Mouse (Mus musculus) small intestine, adult 2 months (tissue): ENCODE measurements at regions not wholly inside any gene's neighbourhood (a gene's known extent, or its start where the extent isn't known, plus 50 kb on each side); places are given as distances from the start of the nearest gene placed in this dataset.

Experiments used
- H3K27ac ChIP-seq: fragments of 200-500 bp; 2 replicates; pipeline ENCODE4 v1.5.1; 2012; ENCODE audit warnings: low read depth, low read length, control low read depth, inconsistent platforms; ENCODE audit not compliant: insufficient read depth
- H3K27me3 ChIP-seq: fragments of 200-500 bp; 2 replicates; pipeline ENCODE4 v1.6.1; 2012; ENCODE audit warnings: mild to moderate bottlenecking, moderate library complexity, low read length, inconsistent platforms; ENCODE audit not compliant: control insufficient read depth, insufficient read depth
- H3K36me3 ChIP-seq: fragments of 200-500 bp; 2 replicates; pipeline ENCODE4 v1.6.1; 2012; ENCODE audit warnings: mild to moderate bottlenecking, low read length, control low read depth, inconsistent platforms; ENCODE audit not compliant: control insufficient read depth, insufficient read depth
- H3K4me1 ChIP-seq: fragments of 200-500 bp; 2 replicates; pipeline ENCODE4 v1.6.1; 2012; ENCODE audit warnings: low read length, inconsistent platforms, mixed read lengths; ENCODE audit not compliant: control insufficient read depth, insufficient read depth, insufficient read length
- H3K4me3 ChIP-seq: fragments of 200-500 bp; 2 replicates; pipeline ENCODE4 v1.5.1; 2012; ENCODE audit warnings: low read depth, mild to moderate bottlenecking, control low read depth, inconsistent platforms, low read length, moderate library complexity
- CTCF ChIP-seq: fragments of 200-500 bp; IDR thresholded peaks from 2 replicates; pipeline ENCODE4 v1.5.1; 2012; ENCODE audit warnings: low read depth, mild to moderate bottlenecking, control low read depth, inconsistent platforms, low read length, moderate library complexity, mixed read lengths; ENCODE audit not compliant: insufficient replicate concordance, insufficient read length; ENCODE audit errors: extremely low read depth
- POLR2A ChIP-seq: fragments of 200-500 bp; IDR thresholded peaks from 2 replicates; pipeline ENCODE4 v1.6.1; 2012; ENCODE audit warnings: low read depth, mild to moderate bottlenecking, control low read depth, inconsistent platforms, low read length, moderate library complexity
- WGBS: fragments of 180-500 bp; shearing (Covaris S2); methylation state at CpG from one replicate; pipeline ENCODE4 v1.1.7; 2018; 5-methylcytosine and 5-hydroxymethylcytosine counted together

GRCm38 (mm10) chr7:69585716-69586115 is 780.8 kb downstream of the Nr2f2 start:
- no peaks in the 10 kb centered on the region for H3K4me1 ChIP-seq
- 49% methylated on average over 6 of the region's 6 CpGs for WGBS
- H3K27me3 ChIP-seq = no peaks in the 10 kb centered on the region
- H3K27ac ChIP-seq = no peak overlapping the region
- TF ChIP-seq POLR2A (no peak), CTCF (no peak)
- no peak overlapping the region for H3K4me3 ChIP-seq
- no peaks in the 10 kb centered on the region for H3K36me3 ChIP-seq

DNA sequence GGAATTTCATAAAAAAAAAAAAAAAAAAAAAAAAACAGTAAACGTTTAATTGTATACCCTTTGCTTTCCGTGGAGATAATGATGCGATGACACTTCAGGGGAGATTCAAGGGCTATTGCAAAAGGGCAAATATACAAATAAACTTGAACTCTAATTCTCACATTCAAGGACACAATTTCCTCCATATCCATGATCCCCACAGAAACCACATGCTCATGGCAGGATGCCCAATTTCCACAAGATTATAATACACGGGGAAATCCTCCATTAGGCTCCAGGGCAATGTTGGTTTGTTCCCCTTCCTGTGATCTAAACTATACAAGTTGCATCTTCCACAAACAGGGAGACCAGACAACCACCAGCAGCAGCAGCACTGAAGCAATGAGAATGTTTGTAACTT is 781.4 kb downstream of the Nr2f2 start:
- H3K36me3 ChIP-seq = no peaks in the 10 kb centered on the region
- H3K27me3 ChIP-seq = no peaks in the 10 kb centered on the region
- H3K4me1 ChIP-seq = no peaks in the 10 kb centered on the region
- TF ChIP-seq CTCF (no peak), POLR2A (no peak)
- WGBS = 64% methylated on average over 4 of the region's 4 CpGs
- no peak overlapping the region for H3K27ac ChIP-seq
- no peak overlapping the region for H3K4me3 ChIP-seq

DNA sequence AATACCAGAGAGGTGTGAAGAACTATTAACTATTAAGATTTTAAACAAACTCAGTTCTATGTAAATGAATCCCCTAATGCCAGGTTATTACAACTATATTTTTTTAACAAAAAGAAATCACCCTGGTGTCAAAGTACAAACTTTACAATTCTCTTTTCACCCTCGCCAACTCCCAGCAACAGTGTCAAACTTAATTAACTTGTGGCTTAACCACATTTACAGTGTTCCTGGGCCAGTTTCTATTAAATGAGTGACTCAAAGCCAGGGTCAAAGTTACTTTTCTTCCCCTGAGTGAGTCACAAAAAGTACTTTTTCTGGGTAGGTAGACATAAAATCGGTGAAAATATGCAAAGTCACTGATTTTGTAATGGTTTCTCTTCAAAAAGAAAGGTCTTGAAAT is 782.0 kb downstream of the Nr2f2 start:
- H3K27me3 ChIP-seq = no peaks in the 10 kb centered on the region
- TF ChIP-seq POLR2A (no peak), CTCF (no peak)
- H3K4me3 ChIP-seq = no peak overlapping the region
- 78% methylated on average over 2 of the region's 2 CpGs for WGBS
- no peaks in the 10 kb centered on the region for H3K4me1 ChIP-seq
- H3K27ac ChIP-seq = no peak overlapping the region
- no peaks in the 10 kb centered on the region for H3K36me3 ChIP-seq

GRCm38 (mm10) chr7:69583901-69584300 is 782.6 kb downstream of the Nr2f2 start:
- WGBS = 60% methylated on average over 1 of the region's 1 CpGs
- Histone ChIP-seq H3K4me3 (no peak overlapping the region), H3K27ac (no peak overlapping the region), H3K27me3 (no peaks in the 10 kb centered on the region), H3K36me3 (no peaks in the 10 kb centered on the region), H3K4me1 (no peaks in the 10 kb centered on the region)
- TF ChIP-seq CTCF = no peak

GRCm38 (mm10) chr7:69581668-69582067 is 784.9 kb downstream of the Nr2f2 start:
- 84% methylated on average over 6 of the region's 6 CpGs for WGBS
- Histone ChIP-seq H3K27ac (no peak overlapping the region), H3K4me1 (no peaks in the 10 kb centered on the region), H3K27me3 (no peaks in the 10 kb centered on the region), H3K4me3 (no peak overlapping the region), H3K36me3 (no peaks in the 10 kb centered on the region)
- TF ChIP-seq POLR2A = no peak
- no peak for TF ChIP-seq CTCF

DNA sequence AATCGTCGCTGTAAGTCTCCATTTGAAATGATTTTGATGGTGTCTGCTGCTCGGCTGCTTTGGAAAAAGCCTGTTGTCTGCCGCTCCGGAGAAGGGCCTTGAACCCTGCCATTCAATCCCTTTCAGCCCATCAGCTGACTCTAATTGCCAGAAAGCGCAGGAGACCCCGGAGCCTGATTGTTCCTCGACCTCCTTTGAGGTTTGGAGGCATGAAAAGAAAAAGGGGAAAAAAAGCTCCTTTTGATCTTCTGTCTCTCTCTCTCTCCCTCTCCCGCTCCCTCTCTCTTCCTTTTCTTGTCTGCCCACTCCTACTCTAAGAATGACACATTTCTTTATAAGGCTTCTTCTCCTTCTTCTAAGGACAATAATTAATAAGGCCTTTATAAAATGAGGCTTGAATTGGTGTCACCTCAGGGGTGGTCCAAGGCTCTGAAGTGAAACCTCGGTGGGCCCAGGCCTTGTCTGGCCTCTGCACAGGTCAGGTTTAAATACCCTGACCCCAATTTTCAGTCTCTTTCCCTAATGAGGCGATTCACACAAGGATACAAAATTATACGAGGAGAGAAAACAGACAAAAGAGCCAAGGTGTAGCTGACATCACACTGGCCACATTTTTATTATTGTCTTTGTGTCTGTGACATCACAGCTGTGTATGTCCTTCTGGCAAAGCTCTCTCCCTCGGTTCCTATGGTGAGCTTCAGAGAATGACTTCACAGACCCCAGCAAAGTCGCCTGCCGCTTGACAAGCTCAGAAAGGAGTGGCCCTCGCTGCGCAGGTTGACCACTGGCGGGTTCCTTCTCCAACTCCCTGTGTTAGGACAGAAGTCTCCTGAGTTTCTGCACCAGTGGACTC is 787.4 kb downstream of the Nr2f2 start:
- 69% methylated on average over 18 of the region's 18 CpGs for WGBS
- TF ChIP-seq POLR2A = no peak
- no peak for TF ChIP-seq CTCF
- H3K4me1 ChIP-seq = no peaks in the 10 kb centered on the region
- H3K36me3 ChIP-seq = no peaks in the 10 kb centered on the region
- H3K4me3 ChIP-seq = no peak overlapping the region
- H3K27ac ChIP-seq = no peak overlapping the region
- H3K27me3 ChIP-seq = no peaks in the 10 kb centered on the region

- Histone ChIP-seq H3K4me1 (no peaks in the 10 kb centered on the region), H3K27ac (no peak overlapping the region), H3K36me3 (no peaks in the 10 kb centered on the region), H3K4me3 (no peak overlapping the region), H3K27me3 (no peaks in the 10 kb centered on the region)
- TF ChIP-seq CTCF = no peak
- TF ChIP-seq POLR2A = no peak
- WGBS = 82% methylated on average over 6 of the region's 6 CpGs
Measured at GRCm38 (mm10) chr7:69577754-69578153, 788.8 kb downstream of the Nr2f2 start.

DNA sequence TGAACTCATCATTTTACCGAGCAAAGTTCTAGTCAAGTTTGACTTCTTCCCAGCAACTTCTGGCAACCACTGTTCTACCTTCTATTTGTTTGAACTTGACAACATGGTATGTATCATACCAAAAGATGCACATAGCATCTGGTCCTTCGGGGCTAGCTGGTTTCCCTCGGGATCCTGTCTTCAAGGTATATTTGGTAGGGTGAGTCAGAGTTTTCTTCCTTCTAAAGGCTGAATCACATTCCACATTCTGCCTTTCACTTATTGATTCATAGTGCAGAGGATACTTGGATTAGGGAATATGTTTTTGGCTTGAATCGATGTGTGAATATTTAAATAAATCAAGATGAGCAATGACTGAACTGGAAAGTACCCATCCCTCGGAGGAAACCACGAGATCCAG is 789.9 kb downstream of the Nr2f2 start:
- no peaks in the 10 kb centered on the region for H3K27me3 ChIP-seq
- H3K36me3 ChIP-seq = no peaks in the 10 kb centered on the region
- H3K4me3 ChIP-seq = no peak overlapping the region
- TF ChIP-seq CTCF (no peak), POLR2A (no peak)
- H3K4me1 ChIP-seq = no peaks in the 10 kb centered on the region
- no peak overlapping the region for H3K27ac ChIP-seq
- 78% methylated on average over 6 of the region's 6 CpGs for WGBS
